Mouse (Mus musculus) fat pad, adult 2 months (tissue): ENCODE data around the gene Zfp976.
A peak's percentile ranks its signal among the peaks of the same experiment; 100 is the strongest.
"Not testable (repeated sequence)": the region's sequence is repeated elsewhere in the genome, so short reads cannot be mapped to it uniquely, and the experiment has no call there.

ENCODE experiments used
- DNase-seq: peaks from one replicate; pipeline ENCODE4 v3.0.0-alpha.2; 2011; ENCODE audit warnings: low read depth, low spot score; ENCODE audit errors: extremely low read depth

Gene Zfp976

DNA sequence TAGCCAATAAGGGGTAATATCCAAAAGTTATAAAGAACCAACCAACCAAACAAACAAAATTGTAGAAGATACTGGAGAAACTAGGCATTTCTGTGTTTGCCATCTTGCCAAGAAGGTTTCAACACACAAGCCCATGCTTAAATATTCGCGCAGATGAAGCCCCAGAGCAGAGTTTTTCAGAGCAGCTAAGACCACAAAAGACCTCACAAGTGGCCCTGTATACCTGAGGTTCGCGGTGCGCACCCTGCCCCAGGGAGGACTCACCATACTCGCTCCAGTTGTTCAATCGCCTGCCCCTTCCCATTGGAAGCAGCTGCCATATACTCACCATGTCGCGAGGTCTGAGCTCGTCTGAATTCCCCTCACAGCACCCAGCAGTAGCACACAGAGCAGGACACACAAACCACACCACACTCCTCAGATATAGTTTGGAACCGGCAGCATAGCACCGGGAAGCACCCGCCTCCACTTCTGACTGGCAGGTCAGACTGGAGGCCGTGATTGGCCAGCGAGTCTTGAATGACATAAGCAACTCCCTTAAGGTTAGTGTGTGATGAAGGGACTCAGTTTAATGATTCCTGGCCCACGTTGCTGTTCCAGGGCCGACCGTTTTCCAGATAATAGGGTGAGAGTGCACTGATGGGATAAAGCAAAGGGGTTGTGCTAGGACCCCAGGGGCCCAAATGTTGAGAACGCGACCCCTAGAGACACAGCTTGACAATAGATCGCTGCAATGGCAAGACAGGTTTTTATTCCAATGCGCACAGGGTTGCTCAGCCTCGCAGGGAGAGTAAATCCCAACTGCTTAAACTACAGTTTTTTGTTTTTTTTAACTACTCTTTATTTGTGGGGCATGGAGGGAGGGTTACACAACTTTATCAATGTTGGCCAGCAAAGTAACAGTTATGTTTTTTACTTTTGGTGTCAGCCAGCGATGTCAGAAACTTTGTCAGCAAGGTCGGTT, at the start of gene Zfp976:
Zfp976 (minus strand) TSS at position 437 of the 964 bp plus-strand sequence.
- DNase-seq, result peak; percentile 10

DNA sequence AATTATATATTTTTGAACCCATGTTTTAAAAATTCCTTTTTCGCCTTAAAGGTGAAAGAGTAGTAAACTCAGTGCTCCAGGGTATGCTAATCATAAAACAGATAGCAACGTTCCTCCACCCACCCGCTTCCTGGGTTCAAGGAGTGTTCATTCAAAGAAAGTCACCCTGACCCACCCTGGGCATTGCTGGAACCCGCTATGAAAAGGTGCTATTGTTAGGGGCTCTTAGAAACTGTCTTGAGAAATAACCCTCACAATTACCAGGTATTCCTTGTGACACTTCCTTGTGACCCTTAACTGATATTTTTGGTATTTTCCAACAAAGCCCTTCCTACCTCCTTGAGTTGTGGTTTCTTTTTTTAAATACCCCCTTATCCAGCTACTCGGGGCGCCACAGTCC, 37.7 kb upstream of the Zfp976 start:
- DNase-seq, result not testable (repeated sequence)

DNA sequence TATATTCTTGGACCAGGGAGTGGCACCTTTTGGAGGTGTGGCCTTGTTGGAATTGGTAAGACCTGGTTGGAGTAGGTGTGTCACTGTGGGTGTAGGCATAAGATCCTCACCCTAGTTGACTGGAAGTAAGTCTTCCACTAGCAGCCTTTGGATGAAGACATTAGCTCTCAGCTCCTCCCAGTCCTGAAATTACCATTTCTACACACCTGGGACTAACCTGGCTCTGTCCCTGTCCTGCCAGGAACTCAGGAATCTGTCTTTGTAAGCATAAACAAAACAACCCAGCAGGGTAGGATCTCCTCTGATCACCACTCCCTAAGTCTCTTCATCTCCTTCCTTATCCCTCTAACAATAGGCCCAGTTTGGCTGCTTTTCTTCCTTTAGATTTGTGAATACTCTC, 37.3 kb upstream of the Zfp976 start:
- not testable (repeated sequence) for DNase-seq

GRCm38 (mm10) chr7:42660140-42660539, 17.8 kb upstream of the Zfp976 start:
- not testable (repeated sequence) for DNase-seq

DNA sequence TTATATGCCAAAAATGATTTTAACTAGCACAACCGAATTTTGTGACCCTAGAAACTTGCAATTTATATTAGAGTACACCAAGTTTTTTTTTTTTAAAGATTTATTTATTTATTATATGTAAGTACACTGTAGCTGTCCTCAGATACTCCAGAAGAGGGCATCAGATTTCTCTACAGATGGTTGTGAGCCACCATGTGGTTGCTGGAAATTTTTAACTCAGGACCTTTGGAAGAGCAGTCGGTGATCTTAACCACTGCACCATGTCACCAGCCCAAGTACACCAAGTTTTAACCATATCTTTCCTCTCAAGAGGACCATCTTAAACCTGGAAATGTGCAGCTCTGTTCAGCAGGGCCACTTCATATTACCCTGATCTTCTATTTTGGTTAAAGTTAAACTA, 12.8 kb upstream of the Zfp976 start:
- DNase-seq, result not testable (repeated sequence)

DNA sequence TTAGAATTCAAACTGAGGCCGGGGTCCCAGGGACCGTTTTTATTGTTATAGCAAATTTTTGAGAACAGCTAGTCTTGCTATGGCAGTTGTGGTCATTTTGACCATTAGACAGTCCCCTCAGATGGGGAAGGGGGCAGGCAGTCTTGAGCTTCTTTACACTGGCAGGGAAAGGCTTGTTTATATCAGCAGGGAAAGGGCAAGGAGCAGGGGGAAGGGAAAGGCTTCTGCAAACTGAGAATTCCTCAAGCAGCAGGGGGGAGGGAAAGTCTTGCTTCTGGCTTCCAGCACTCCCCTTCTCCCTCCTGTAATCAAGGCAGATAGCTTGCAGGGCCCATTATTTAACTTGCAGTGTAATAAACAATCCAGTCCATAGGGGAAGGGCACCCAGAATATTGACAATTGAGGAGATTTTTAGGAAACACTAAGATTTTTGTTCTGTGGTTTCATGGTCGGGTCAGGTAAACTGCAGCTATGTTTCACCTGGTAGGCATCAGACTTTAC, 782 bp upstream of the Zfp976 start:
- DNase-seq, result not testable (repeated sequence)

DNA sequence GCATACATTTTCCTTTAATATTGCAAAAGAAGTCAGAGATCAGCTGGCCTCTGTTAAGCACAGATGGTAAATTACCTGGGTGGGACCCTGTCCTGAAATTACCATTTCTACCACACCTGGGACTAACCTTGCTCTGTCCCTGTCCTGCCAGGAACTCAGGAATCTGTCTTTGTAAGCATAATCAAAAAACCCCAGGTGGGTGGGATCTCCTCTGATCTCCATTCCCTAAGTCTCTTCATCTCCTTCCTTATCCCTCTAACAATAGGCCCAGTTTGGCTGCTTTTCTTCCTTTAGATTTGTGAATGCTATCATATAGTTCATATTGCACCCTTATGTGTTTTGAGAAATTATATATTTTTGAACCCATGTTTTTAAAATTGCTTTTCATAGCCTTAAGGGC, 11.4 kb downstream of the Zfp976 start:
- not testable (repeated sequence) for DNase-seq

DNA sequence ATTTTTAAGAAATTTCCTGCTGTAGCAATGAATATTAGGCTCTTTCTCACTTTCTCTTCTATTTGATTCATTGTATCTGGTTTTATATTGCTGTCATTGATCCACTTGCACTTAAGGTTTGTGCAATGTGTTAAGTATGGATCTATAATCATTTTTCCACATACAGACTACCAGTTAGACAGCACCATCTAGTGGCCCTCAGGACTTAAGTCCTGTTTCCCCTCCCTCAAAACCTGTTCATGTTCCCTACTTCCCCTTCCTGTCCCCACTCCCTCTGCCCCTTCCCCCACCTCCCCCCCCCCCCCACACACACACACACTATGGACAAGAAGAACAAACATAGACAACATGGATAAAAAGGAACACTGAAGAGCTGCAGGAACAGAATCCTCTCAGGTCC, 46.7 kb downstream of the Zfp976 start:
- DNase-seq, result not testable (repeated sequence)

DNA sequence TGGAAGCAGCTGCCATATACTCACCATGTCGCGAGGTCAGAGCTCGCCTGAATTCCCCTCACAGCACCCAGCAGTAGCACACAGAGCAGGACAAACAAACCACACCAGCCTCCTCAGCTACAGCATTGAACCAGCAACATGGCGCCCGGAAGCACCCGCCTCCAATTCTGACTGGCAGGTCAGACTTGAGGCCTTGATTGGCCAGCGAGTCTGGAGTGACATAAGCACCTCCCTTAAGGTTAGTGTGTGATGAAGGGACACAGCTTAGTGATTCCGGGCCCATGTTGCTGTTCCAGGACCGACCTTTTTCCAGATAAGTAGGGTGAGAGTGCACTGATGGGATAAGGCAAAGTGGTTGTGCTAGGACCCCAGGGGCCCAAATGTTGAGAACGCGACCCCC, 50.0 kb downstream of the Zfp976 start, which contains the start of gene Zfp977:
Zfp977 (minus strand) TSS at position 135 of the 400 bp plus-strand sequence.
- DNase-seq, result not testable (repeated sequence)

GRCm38 (mm10) chr7:42591311-42591710, 51.1 kb downstream of the Zfp976 start:
- not testable (repeated sequence) for DNase-seq

GRCm38 (mm10) chr7:42578488-42578887, 63.9 kb downstream of the Zfp976 start, which contains the start of gene Gm21028:
TSS of gene Gm21028 (minus strand) at chr7:42578588.
- no peak for DNase-seq
